Mouse (Mus musculus) heart, adult 8-10 months (tissue): ENCODE measurements around the gene Vps9d1. TPM values are rescaled to one million over a fixed set of nuclear protein-coding genes. Genes with fewer than 3 reads are reported as not detected.
A peak's percentile ranks its signal among the peaks of the same experiment; 100 is the strongest.
"Not testable (repeated sequence)": the region's sequence is repeated elsewhere in the genome, so short reads cannot be mapped to it uniquely, and the experiment has no call there.

Source experiments
- DNase-seq: peaks from one replicate; pipeline ENCODE4 v3.0.0; 2022; ENCODE audit warnings: low spot score
- total RNA-seq, 4 experiments: library from RNA; stranded (reverse); gene quantifications; 2 replicates each; pipeline ENCODE4 v1.2.4; 2022

Vps9d1 gene
- 10 to 100 TPM; 25.5 to 35.0 (median 27.5) TPM for total RNA-seq

- DNase-seq: peak; percentile 73
These were observed at the start of gene Vps9d1, which contains the start of gene Zfp276 for GRCm38 (mm10) chr8:123254099-123254885. Gene Vps9d1 (minus strand): TSS chr8:123254348. Gene Zfp276 (plus strand): TSS chr8:123254195.

- DNase-seq: no peak
These were observed 44.2 kb upstream of the Vps9d1 start for GRCm38 (mm10) chr8:123298301-123298700.

GRCm38 (mm10) chr8:123292785-123293184, 38.6 kb upstream of the Vps9d1 start:
- no peak for DNase-seq

- DNase-seq: no peak
These were observed 38.1 kb upstream of the Vps9d1 start for GRCm38 (mm10) chr8:123292281-123292680.

GRCm38 (mm10) chr8:123291716-123292115, 37.6 kb upstream of the Vps9d1 start:
- DNase-seq: peak; percentile 65

- peak; percentile 20 for DNase-seq
These were observed 36.5 kb upstream of the Vps9d1 start for GRCm38 (mm10) chr8:123290679-123291078.

- DNase-seq: no peak
These were observed 36.0 kb upstream of the Vps9d1 start for GRCm38 (mm10) chr8:123290166-123290565.

- DNase-seq: no peak
These were observed 33.2 kb upstream of the Vps9d1 start for GRCm38 (mm10) chr8:123287362-123287761.

GRCm38 (mm10) chr8:123284493-123284892, 30.3 kb upstream of the Vps9d1 start:
- no peak for DNase-seq

GRCm38 (mm10) chr8:123283991-123284390, 29.8 kb upstream of the Vps9d1 start:
- DNase-seq: no peak

- not testable (repeated sequence) for DNase-seq
These were observed 28.8 kb upstream of the Vps9d1 start for GRCm38 (mm10) chr8:123282994-123283393.

GRCm38 (mm10) chr8:123280302-123281094, 26.4 kb upstream of the Vps9d1 start:
- no peak for DNase-seq

GRCm38 (mm10) chr8:123279828-123280227, 25.7 kb upstream of the Vps9d1 start:
- DNase-seq: no peak

GRCm38 (mm10) chr8:123278445-123278844, 24.3 kb upstream of the Vps9d1 start:
- no peak for DNase-seq

GRCm38 (mm10) chr8:123275096-123275495, 20.9 kb upstream of the Vps9d1 start:
- no peak for DNase-seq

- DNase-seq: no peak
These were observed 20.3 kb upstream of the Vps9d1 start for GRCm38 (mm10) chr8:123274447-123274846.

- DNase-seq: no peak
These were observed 17.8 kb upstream of the Vps9d1 start for GRCm38 (mm10) chr8:123271901-123272300.

- no peak for DNase-seq
These were observed 17.0 kb upstream of the Vps9d1 start for GRCm38 (mm10) chr8:123271147-123271546.

GRCm38 (mm10) chr8:123267926-123268656, 13.9 kb upstream of the Vps9d1 start:
- no peak for DNase-seq

- not testable (repeated sequence) for DNase-seq
These were observed 3.4 kb upstream of the Vps9d1 start for GRCm38 (mm10) chr8:123257593-123257992.

- DNase-seq: no peak
These were observed 3.0 kb upstream of the Vps9d1 start for GRCm38 (mm10) chr8:123257114-123257513.

- DNase-seq: no peak
These were observed 1.0 kb upstream of the Vps9d1 start for GRCm38 (mm10) chr8:123255170-123255569.
